Mouse (Mus musculus) cerebellum, postnatal 10 days (tissue): ENCODE results near the gene Vmn1r230.

Experiments used
- DNase-seq, 2 experiments: peaks; one replicate each; pipeline ENCODE4 v3.0.0; 2021; ENCODE audit warnings: mixed read lengths in 2 of 2

The Vmn1r230 gene

GRCm38 (mm10) chr17:20840144-20840543, at the start of gene Vmn1r230:
Gene Vmn1r230 (plus strand): TSS chr17:20840444.
- no peak for DNase-seq

DNA sequence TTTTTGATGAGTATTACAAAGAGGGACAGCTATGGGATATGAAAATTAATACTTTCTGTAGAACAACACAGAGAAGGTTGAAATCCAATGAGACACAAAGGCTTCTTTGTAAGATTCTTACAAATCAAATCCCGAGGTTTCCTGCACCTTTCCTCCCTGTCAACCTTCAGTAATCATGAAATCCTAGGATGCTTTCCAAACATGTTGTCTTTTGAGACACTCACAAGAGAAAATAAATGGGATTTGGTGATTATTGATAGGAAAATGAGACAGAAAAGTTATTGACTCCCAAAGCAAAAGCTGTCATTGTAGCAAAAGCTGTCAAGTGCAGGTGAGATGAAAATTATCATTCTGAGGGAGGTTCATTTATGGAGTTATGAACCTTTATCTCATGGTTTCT, 29.0 kb upstream of the Vmn1r230 start, which contains the start of gene Vmn1r229:
Vmn1r229 (plus strand) TSS at position 301 of the 400 bp plus-strand sequence.
- no peak for DNase-seq
